Mouse (Mus musculus) forebrain, embryonic 14.5 days (tissue): Measurements from ENCODE around the gene Brd1. TPM values are rescaled to one million over a fixed set of nuclear protein-coding genes. Genes with fewer than 3 reads are reported as not detected.
"Not testable (repeated sequence)": the region's sequence is repeated elsewhere in the genome, so short reads cannot be mapped to it uniquely, and the experiment has no call there.

Experiments
- ATAC-seq: fragments of 200-750 bp; cut with Nextera tagmentation; 2 replicates; pipeline ENCODE4 v1.8.0; 2017; ENCODE audit warnings: mild to moderate bottlenecking, moderate library complexity
- DNase-seq: peaks from one replicate; pipeline ENCODE4 v3.0.0-alpha.2; 2015; ENCODE audit warnings: low spot score
- H3K27ac ChIP-seq: fragments of 300-500 bp; sonication (generic); 2 replicates; pipeline ENCODE4 v1.5.1; 2014; ENCODE audit warnings: low read depth, mild to moderate bottlenecking, control low read depth, low read length, moderate library complexity
- H3K27me3 ChIP-seq: fragments of 300-500 bp; sonication (generic); replicated peaks from 2 replicates; pipeline ENCODE4 v1.6.1; 2014; ENCODE audit warnings: low read length, control low read depth, mixed read lengths; ENCODE audit not compliant: control insufficient read depth, insufficient read depth
- H3K36me3 ChIP-seq: fragments of 300-500 bp; sonication (generic); 2 replicates; pipeline ENCODE4 v1.6.1; 2014; ENCODE audit warnings: low read length, control low read depth; ENCODE audit not compliant: control insufficient read depth, insufficient read depth
- H3K4me1 ChIP-seq: fragments of 300-500 bp; sonication (generic); 2 replicates; pipeline ENCODE4 v1.6.1; 2014; ENCODE audit warnings: antibody characterized with exemption, low read length, control low read depth; ENCODE audit not compliant: control insufficient read depth, insufficient read depth
- H3K4me2 ChIP-seq: fragments of 300-500 bp; sonication (generic); 2 replicates; pipeline ENCODE4 v1.6.1; 2014; ENCODE audit warnings: mild to moderate bottlenecking, control low read depth, low read length
- H3K4me3 ChIP-seq: fragments of 300-500 bp; sonication (generic); 2 replicates; pipeline ENCODE4 v1.5.1; 2014; ENCODE audit warnings: low read depth, low read length, control low read depth
- H3K9ac ChIP-seq: fragments of 300-500 bp; sonication (generic); 2 replicates; pipeline ENCODE4 v1.6.1; 2014; ENCODE audit warnings: mild to moderate bottlenecking, low read length, control low read depth, moderate library complexity
- H3K9me3 ChIP-seq: fragments of 300-500 bp; sonication (generic); replicated peaks from 2 replicates; pipeline ENCODE4 v1.6.1; 2016; ENCODE audit warnings: low read length, control low read depth, mixed read lengths; ENCODE audit not compliant: control insufficient read depth
- WGBS: fragments of 180-500 bp; shearing (Covaris S2); extraction: QIAGEN DNeasy Blood & Tissue Kit; methylation state at CpG from one replicate; pipeline ENCODE4 v1.1.7; 2014; 5-methylcytosine and 5-hydroxymethylcytosine counted together
- polyA plus RNA-seq: library from polyadenylated mRNA; unstranded; fragments of >200 nt; fragmentation: Nextera tagmentation; extraction: Ambion mirVana; gene quantifications from 2 replicates; pipeline ENCODE4 v1.2.1, GENCODE M21; 2014

Brd1 gene
- polyA plus RNA-seq, 1 experiment from 2014 or later: 27.9 TPM

DNA sequence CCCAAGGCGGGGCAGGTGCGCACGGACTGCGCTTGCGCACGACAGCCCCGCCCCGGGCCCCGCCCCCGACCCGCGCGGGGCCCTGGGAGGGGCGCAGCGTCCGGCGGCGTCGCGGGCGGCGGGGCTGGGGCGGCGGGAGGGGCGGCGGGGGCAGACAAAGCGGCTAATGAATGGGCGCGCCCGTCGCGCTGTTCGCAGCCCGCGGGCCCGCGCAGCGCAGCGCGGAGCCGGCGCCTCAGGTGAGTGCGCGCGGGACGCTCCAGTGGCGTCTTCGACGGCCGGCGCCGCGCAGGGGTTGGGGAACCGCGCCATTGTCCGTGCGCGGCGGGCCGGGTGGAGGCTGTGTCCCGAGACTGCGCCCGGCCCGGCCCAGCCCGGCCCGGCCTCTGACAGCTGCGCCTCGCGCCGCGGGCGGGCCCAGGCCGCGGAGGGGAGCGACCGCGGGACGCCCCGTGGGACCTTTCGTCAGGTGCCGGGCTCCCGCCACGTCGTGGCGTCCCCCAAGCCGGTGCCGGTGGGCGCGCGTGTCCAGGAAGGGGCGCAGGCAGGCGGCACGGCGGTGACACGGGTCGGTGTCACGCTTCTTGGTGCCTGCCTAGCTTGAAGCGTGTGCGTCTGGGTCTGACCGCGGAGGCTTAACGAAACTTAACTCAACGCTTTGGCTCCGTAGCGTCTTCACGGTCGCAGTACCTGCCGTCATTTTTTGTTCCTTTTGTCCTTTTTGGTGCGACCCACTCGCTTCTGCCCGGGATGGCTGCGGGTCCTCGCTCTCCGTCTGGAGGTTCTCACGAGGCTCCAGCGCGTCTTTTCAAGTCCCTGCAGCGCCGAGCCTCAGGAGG, 17.8 kb upstream of the Brd1 start, which contains the start of gene Zbed4:
TSS of gene Zbed4 (plus strand) at position 97 of the 839 bp plus-strand sequence.
- peak within 1 kb of the TSS; percentile 72 for H3K9ac ChIP-seq
- DNase-seq: peak; percentile 73
- peak within 1 kb of the TSS; percentile 83 for H3K4me2 ChIP-seq
- H3K9me3 ChIP-seq: no peaks in the 10 kb centered on the region
- peaks cover 13% of the 10 kb centered on the region for H3K4me1 ChIP-seq
- ATAC-seq: peak; percentile 47
- under 1% methylated on average over 71 of the region's 119 CpGs for WGBS
- H3K27ac ChIP-seq: peak within 1 kb of the TSS; percentile 91
- no peaks in the 10 kb centered on the region for H3K27me3 ChIP-seq
- peaks cover 16% of the 10 kb centered on the region for H3K36me3 ChIP-seq
- H3K4me3 ChIP-seq: peak within 1 kb of the TSS; percentile 92

GRCm38 (mm10) chr15:88750677-88751563, 16.9 kb upstream of the Brd1 start:
- ATAC-seq (peak; percentile 97), DNase-seq (peak; percentile 99)
- Histone ChIP-seq H3K27me3 (no peaks in the 10 kb centered on the region), H3K27ac (peak overlapping the region; percentile 76), H3K4me3 (peak overlapping the region; percentile 92), H3K36me3 (peaks cover 10% of the 10 kb centered on the region), H3K9me3 (no peaks in the 10 kb centered on the region), H3K4me2 (peak overlapping the region; percentile 83), H3K9ac (peak overlapping the region; percentile 71), H3K4me1 (peaks cover 13% of the 10 kb centered on the region)
- WGBS: 7% methylated on average over 54 of the region's 54 CpGs

DNA sequence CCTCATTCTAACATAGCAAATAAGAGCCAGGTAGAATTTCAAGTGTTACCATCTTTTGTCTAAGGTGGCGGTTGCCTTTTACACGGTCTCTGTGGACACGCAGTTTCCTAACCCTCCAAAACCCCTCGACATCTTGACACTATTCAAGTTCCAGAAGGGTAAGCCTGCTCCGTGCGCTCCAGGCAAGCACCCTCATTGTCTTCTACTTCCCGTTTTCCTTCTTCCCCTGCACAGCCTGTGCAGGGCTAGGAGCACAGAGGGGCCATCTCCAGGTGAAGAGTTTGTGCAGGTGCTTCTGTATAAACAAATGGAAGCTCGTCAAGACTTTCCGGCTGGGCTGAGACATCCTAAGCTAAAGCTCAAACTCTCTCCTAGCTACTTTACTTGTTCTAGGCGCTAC, 16.0 kb upstream of the Brd1 start:
- Histone ChIP-seq H3K9ac (no peak overlapping the region), H3K4me1 (peaks cover 13% of the 10 kb centered on the region), H3K27ac (no peak overlapping the region), H3K27me3 (no peaks in the 10 kb centered on the region), H3K36me3 (peaks cover 5% of the 10 kb centered on the region; the same call in 1 of the 2 replicates), H3K9me3 (no peaks in the 10 kb centered on the region), H3K4me2 (no peak overlapping the region), H3K4me3 (no peak overlapping the region)
- 93% methylated on average over 10 of the region's 10 CpGs for WGBS
- DNase-seq (no peak), ATAC-seq (no peak)

- H3K4me1 ChIP-seq: peaks cover 13% of the 10 kb centered on the region
- not testable (repeated sequence) for H3K27ac ChIP-seq, H3K4me3 ChIP-seq, H3K9ac ChIP-seq, H3K27me3 ChIP-seq, DNase-seq, H3K9me3 ChIP-seq, H3K36me3 ChIP-seq, H3K4me2 ChIP-seq, ATAC-seq
- 95% methylated on average over 8 of the region's 8 CpGs for WGBS
These were observed 15.6 kb upstream of the Brd1 start for GRCm38 (mm10) chr15:88749617-88750016.

DNA sequence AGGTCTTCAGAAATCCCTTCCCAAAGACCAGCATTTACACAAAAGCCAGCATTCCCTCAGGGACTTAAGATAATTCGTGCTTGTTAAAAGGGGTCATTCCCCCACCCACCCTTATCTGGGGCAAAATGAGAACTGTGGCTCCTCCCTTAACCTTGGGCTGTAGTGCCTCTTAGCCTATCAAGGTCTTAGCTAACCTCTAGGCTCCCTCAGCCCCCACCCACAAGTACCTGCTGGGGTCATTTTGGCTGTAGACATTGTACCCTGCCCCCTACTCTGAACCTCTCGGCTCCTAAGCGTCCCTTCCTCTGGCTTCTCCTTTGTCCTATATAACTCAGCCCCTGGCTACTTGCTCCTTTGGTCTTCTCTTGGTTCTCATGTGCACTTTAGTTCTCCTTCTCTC, 11.9 kb upstream of the Brd1 start:
- H3K36me3 ChIP-seq: no peaks in the 10 kb centered on the region
- no peak for DNase-seq
- H3K27me3 ChIP-seq: no peaks in the 10 kb centered on the region
- no peak overlapping the region for H3K4me3 ChIP-seq
- ATAC-seq: no peak
- WGBS: 44% methylated on average over 3 of the region's 3 CpGs
- H3K4me1 ChIP-seq: peaks cover 5% of the 10 kb centered on the region
- no peaks in the 10 kb centered on the region for H3K9me3 ChIP-seq
- H3K4me2 ChIP-seq: no peak overlapping the region
- H3K9ac ChIP-seq: no peak overlapping the region
- no peak overlapping the region for H3K27ac ChIP-seq

GRCm38 (mm10) chr15:88745347-88745746, 11.3 kb upstream of the Brd1 start:
- Histone ChIP-seq H3K4me1 (no peaks in the 10 kb centered on the region), H3K9me3 (no peaks in the 10 kb centered on the region), H3K27me3 (no peaks in the 10 kb centered on the region), H3K27ac (no peak overlapping the region), H3K4me3 (no peak overlapping the region), H3K9ac (no peak overlapping the region), H3K4me2 (no peak overlapping the region), H3K36me3 (no peaks in the 10 kb centered on the region)
- 87% methylated on average over 3 of the region's 3 CpGs for WGBS
- DNase-seq (no peak), ATAC-seq (no peak)

- H3K4me2 ChIP-seq, H3K9me3 ChIP-seq, H3K9ac ChIP-seq, H3K27me3 ChIP-seq, H3K27ac ChIP-seq, H3K36me3 ChIP-seq, H3K4me3 ChIP-seq, ATAC-seq, H3K4me1 ChIP-seq, DNase-seq: not testable (repeated sequence)
- WGBS: 89% methylated on average over 5 of the region's 5 CpGs
These were observed 9.3 kb upstream of the Brd1 start for GRCm38 (mm10) chr15:88743371-88743770.

- no peaks in the 10 kb centered on the region for H3K27me3 ChIP-seq
These were observed 7.3 kb upstream of the Brd1 start for GRCm38 (mm10) chr15:88741366-88741765.

More at GRCm38 (mm10) chr15:88741366-88741765, 7.3 kb upstream of the Brd1 start:
- no peak overlapping the region for H3K27ac ChIP-seq
- DNase-seq (peak; percentile 15), ATAC-seq (no peak)
- H3K4me1 ChIP-seq: 0 out of 2 replicates have a peak, but pooled peaks cover 5% of the 10 kb centered on the region
- 21% methylated on average over 6 of the region's 6 CpGs for WGBS
- no peak overlapping the region for H3K9ac ChIP-seq
- H3K9me3 ChIP-seq: no peaks in the 10 kb centered on the region
- no peak overlapping the region for H3K4me2 ChIP-seq
- no peak overlapping the region for H3K4me3 ChIP-seq
- no peaks in the 10 kb centered on the region for H3K36me3 ChIP-seq
